ENCODE assay signal across 8 mouse cellular contexts in genomic region chr13:100551371-100552008, GRCm38 (mm10). TPM values are rescaled to one million over a fixed set of nuclear protein-coding genes. Genes with fewer than 3 reads are reported as not detected.
A peak's percentile ranks its signal among the peaks of the same experiment; 100 is the strongest.
DNase-seq lines count a peak whose midpoint lies in the region; ATAC-seq and TF ChIP-seq lines count a peak whose summit lies in the region.

No protein-coding gene starts in this region.

- TF ChIP-seq CTCF in E14TG2a.4 (conservative IDR thresholded peaks at IDR 0.05; ENCODE audit: low read length), result no peak; the same call in 1 of the 2 replicates

- no peaks in the 10 kb centered on the region for H3K36me3 ChIP-seq in E14TG2a.4 (ENCODE audit: insufficient read depth, low read length)
- H3K36me3 ChIP-seq in hindbrain, embryonic 12.5 days, result no peaks in the 10 kb centered on the region
- H3K36me3 ChIP-seq in limb, embryonic 12.5 days, result no peaks in the 10 kb centered on the region
- no peaks in the 10 kb centered on the region for H3K36me3 ChIP-seq in midbrain, embryonic 16.5 days (ENCODE audit: control insufficient read depth, insufficient read depth, low read length)

- no peak overlapping the region for H3K27ac ChIP-seq in hindbrain, embryonic 12.5 days
- no peak overlapping the region for H3K27ac ChIP-seq in limb, embryonic 12.5 days
- no peak overlapping the region for H3K27ac ChIP-seq in midbrain, embryonic 16.5 days (ENCODE audit: low read length)

- H3K27me3 ChIP-seq in E14TG2a.4 (ENCODE audit: insufficient read depth, low read length), result peaks cover 59% of the 10 kb centered on the region
- peaks cover 66% of the 10 kb centered on the region for H3K27me3 ChIP-seq in hindbrain, embryonic 12.5 days
- H3K27me3 ChIP-seq in limb, embryonic 12.5 days, result peaks cover 59% of the 10 kb centered on the region
- H3K27me3 ChIP-seq in midbrain, embryonic 16.5 days (ENCODE audit: control insufficient read depth, insufficient read depth, low read depth, low read length), result peaks cover 35% of the 10 kb centered on the region

- H3K9ac ChIP-seq in hindbrain, embryonic 12.5 days, result peak overlapping the region; percentile 55
- peak overlapping the region; percentile 51 for H3K9ac ChIP-seq in limb, embryonic 12.5 days (replicated peaks)
- H3K9ac ChIP-seq in midbrain, embryonic 16.5 days (ENCODE audit: low read depth, low read length), result peak overlapping the region; percentile 73

- peak; percentile 40; the same call in 1 of the 2 replicates for ATAC-seq in hindbrain, embryonic 12.5 days (ENCODE audit: low FRiP score)
- ATAC-seq in limb, embryonic 12.5 days (ENCODE audit: insufficient number of reproducible peaks, insufficient read depth, low FRiP score, low TSS enrichment, low read depth), result peak; percentile 37; the same call in 1 of the 2 replicates
- ATAC-seq in midbrain, embryonic 16.5 days, result peak; percentile 55

- H3K4me2 ChIP-seq in hindbrain, embryonic 12.5 days (replicated peaks), result peak overlapping the region; percentile 97
- peak overlapping the region; percentile 98 for H3K4me2 ChIP-seq in limb, embryonic 12.5 days
- peak overlapping the region; percentile 99 for H3K4me2 ChIP-seq in midbrain, embryonic 16.5 days (ENCODE audit: low read length)

- no peaks in the 10 kb centered on the region for H3K9me3 ChIP-seq in E14TG2a.4 (ENCODE audit: low read length)
- H3K9me3 ChIP-seq in hindbrain, embryonic 12.5 days (replicated peaks), result no peaks in the 10 kb centered on the region
- H3K9me3 ChIP-seq in limb, embryonic 12.5 days, result no peaks in the 10 kb centered on the region
- no peaks in the 10 kb centered on the region for H3K9me3 ChIP-seq in midbrain, embryonic 16.5 days (replicated peaks; ENCODE audit: control insufficient read depth, low read length, poor library complexity, severe bottlenecking)

- peak; percentile 50 for DNase-seq in adrenal gland, adult 2 months
- DNase-seq in adrenal gland, postnatal 4 days (ENCODE audit: low spot score in 2 of 2), result no peak
- peak; percentile 32 for DNase-seq in embryo, embryonic 11 days
- DNase-seq in c-Kit-positive CD71-positive TER-119-positive erythroid progenitor cells, embryonic 14.5 days (ENCODE audit: low spot score), result no peak

- under 1% methylated on average over 41 of the region's 41 CpGs for WGBS in hindbrain, embryonic 12.5 days
- under 1% methylated on average over 41 of the region's 41 CpGs for WGBS in limb, embryonic 12.5 days
- under 1% methylated on average over 41 of the region's 41 CpGs for WGBS in midbrain, embryonic 16.5 days

- peaks cover 15% of the 10 kb centered on the region for H3K4me1 ChIP-seq in E14TG2a.4 (replicated peaks; ENCODE audit: low read depth, low read length)
- peaks cover 18% of the 10 kb centered on the region for H3K4me1 ChIP-seq in hindbrain, embryonic 12.5 days
- peaks cover 18% of the 10 kb centered on the region; the same call in 1 of the 2 replicates for H3K4me1 ChIP-seq in limb, embryonic 12.5 days (replicated peaks)
- peaks cover 8% of the 10 kb centered on the region; the same call in 1 of the 2 replicates for H3K4me1 ChIP-seq in midbrain, embryonic 16.5 days (ENCODE audit: control insufficient read depth, insufficient read depth, low read length)

- H3K4me3 ChIP-seq in E14TG2a.4 (replicated peaks; ENCODE audit: low read length), result peak overlapping the region; percentile 94
- peak overlapping the region; percentile 50 for H3K4me3 ChIP-seq in hindbrain, embryonic 12.5 days
- H3K4me3 ChIP-seq in limb, embryonic 12.5 days (replicated peaks), result peak overlapping the region; percentile 63
- H3K4me3 ChIP-seq in midbrain, embryonic 16.5 days (ENCODE audit: low read depth, low read length), result peak overlapping the region; percentile 79

RNA-seq across cellular contexts. Expression of gene Ocln, which starts 1.0 kb away (rescaled TPM):
- total RNA-seq in adrenal gland, adult 2 months (2021), result 10 to 100 TPM in 1 of 2 experiments, 1 to 10 TPM in 1; 5.7 to 23.9 TPM
- 0.32 and 0.49 TPM in 2 replicates for polyA plus RNA-seq in adrenal gland, adult 2 months (2012; rRNA removed)
- total RNA-seq in adrenal gland, postnatal 4 days (2021), result 10 to 100 TPM; 16.1 to 18.5 TPM
- polyA plus RNA-seq in hindbrain, embryonic 12.5 days (2016; fragmentation: Nextera tagmentation; extraction: Ambion mirVana), result 6.4 and 8.1 TPM in 2 replicates
- polyA plus RNA-seq in limb, embryonic 12.5 days (2016; fragmentation: Nextera tagmentation; extraction: Ambion mirVana), result 1.6 and 2.0 TPM in 2 replicates
- 9.4 and 9.9 TPM in 2 replicates for polyA plus RNA-seq in midbrain, embryonic 16.5 days (2015; fragmentation: Nextera tagmentation; extraction: Ambion mirVana)

RNA-seq across cellular contexts. Expression of gene Gtf2h2, which starts 59.1 kb away (rescaled TPM):
- 10 to 100 TPM; 27.2 to 27.9 TPM for total RNA-seq in adrenal gland, adult 2 months (2021)
- 13.9 and 17.1 TPM in 2 replicates for polyA plus RNA-seq in adrenal gland, adult 2 months (2012; rRNA removed)
- 10 to 100 TPM; 49.5 to 55.6 TPM for total RNA-seq in adrenal gland, postnatal 4 days (2021)
- 75.9 and 83.2 TPM in 2 replicates for polyA plus RNA-seq in hindbrain, embryonic 12.5 days (2016; fragmentation: Nextera tagmentation; extraction: Ambion mirVana)
- polyA plus RNA-seq in limb, embryonic 12.5 days (2016; fragmentation: Nextera tagmentation; extraction: Ambion mirVana), result 84.5 and 93.5 TPM in 2 replicates
- polyA plus RNA-seq in midbrain, embryonic 16.5 days (2015; fragmentation: Nextera tagmentation; extraction: Ambion mirVana), result 71.7 and 73.4 TPM in 2 replicates

Comparison
In these comparisons a context has a peak if more than half of its experiments do, and no peak if none do; other contexts are left out.
1. DNase-seq: peak in adrenal gland, adult 2 months (single experiment) and embryo, embryonic 11 days (single experiment); none in adrenal gland, postnatal 4 days (0 of 2) and c-Kit-positive CD71-positive TER-119-positive erythroid progenitor cells, embryonic 14.5 days (single experiment).
2. Peak in every context shown above with its lines, with median percentiles within 50 percentile points of each other: H3K4me3 ChIP-seq, ATAC-seq, H3K4me2 ChIP-seq and H3K9ac ChIP-seq.